Mouse (Mus musculus) thymus, postnatal 14 days (tissue): Measurements from ENCODE around the gene Stk17b.
A peak's percentile ranks its signal among the peaks of the same experiment; 100 is the strongest.
"Not testable (repeated sequence)": the region's sequence is repeated elsewhere in the genome, so short reads cannot be mapped to it uniquely, and the experiment has no call there.

ENCODE experiments used
- DNase-seq: peaks from one replicate; pipeline ENCODE4 v3.0.0; 2021

Gene Stk17b

DNA sequence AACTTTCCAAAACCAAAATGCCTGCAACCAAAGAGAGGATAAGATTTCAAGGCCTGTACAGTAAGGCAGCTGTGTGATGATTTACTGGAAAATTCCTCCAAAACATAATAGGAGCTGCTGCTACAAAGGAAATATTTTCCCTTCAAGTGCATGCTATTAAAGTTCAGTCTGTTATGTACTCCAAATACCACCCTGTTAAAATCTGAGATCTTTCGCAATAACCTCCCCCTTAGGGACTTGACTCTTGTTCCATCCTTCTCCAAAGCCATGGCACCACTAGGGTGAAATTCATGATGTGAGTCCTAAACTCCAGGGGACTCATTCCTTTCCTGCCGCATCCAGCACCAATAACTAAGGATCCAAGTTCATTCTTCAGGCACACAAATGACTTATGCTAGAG lies 58.1 kb downstream of the Stk17b start:
- no peak for DNase-seq

GRCm38 (mm10) chr1:53721353-53721752 lies 63.7 kb downstream of the Stk17b start:
- DNase-seq = no peak

DNA sequence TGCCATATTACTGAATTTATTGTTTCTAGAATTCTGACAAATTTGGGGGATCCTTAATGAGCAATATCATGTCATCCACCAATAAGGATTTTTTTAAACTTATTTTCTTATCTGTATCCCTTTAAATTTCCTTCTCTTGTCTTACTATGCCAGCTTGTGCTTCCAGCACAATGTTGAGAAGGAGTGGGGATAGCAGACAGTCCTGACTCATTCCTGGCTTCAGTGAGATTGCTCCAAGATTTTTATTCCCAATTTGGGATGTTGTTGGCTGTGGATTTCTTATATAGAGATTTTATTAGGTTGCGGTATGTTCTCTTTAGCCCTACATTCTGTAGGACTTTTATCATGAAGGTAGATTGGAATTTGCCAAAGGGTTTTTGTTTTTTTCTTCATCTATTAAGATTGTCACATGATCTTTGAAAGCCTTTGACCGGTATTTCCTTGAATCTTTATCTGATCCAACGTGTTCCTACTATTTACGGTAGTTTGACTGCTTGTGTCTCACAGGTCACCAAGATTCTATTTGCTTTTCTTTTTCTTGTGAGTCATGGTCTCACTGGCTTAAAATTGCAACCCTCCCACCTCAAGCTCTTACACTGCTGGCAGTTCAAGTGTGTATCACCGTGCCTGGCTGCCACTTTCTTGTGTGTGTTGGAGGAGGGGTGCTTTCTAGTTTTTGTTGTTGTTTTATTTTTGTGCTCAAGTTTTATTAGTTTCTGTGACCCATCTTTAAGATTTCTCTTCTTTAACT lies 64.2 kb downstream of the Stk17b start:
- no peak for DNase-seq

DNA sequence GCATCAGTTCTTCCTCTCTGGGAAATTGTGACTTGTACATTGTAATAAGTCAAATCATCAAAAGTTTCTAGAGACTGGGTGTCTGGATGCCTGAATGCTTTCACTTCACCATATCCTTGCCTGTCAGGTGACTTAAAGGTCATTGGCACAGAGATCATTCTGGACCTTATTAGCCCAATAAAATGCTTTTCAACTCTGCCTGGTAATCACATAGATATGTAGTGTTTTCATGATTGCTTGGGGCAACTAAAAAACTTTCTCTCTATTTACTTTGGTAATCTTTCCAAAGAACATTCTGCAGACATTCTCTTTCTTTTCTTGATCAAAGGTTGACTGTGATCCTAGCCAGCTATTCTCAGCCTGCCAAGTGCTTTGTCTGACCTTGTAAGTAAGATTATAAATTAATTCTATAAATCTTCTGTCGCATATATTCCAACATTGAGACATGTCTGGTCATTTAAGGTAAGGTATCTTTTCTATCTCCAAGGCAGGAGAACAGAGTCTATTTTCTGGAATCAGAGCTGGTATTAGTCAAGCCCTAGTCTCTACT lies 69.0 kb downstream of the Stk17b start:
- DNase-seq = no peak

- DNase-seq = peak; percentile 52
These were observed 69.6 kb downstream of the Stk17b start for GRCm38 (mm10) chr1:53715446-53715845.

DNA sequence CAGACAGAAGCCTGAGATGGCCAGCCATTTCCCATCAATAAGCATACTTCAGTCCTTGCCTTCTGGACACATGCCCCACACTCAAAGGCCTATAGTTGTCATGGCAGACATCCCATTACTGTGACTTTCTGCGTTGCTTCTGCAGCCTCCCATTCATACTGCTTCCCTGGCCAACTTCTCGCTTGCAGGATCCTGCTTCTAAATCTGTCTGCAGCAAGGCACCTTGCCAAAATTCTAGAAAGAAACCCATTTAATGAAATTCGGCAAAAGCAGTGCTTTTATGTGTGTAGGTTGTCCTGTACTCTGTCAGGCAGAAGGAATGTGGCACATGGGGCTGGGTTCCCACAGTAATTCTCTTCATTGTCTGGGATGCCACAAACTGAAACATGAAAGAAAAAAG lies 71.6 kb downstream of the Stk17b start:
- not testable (repeated sequence) for DNase-seq

DNA sequence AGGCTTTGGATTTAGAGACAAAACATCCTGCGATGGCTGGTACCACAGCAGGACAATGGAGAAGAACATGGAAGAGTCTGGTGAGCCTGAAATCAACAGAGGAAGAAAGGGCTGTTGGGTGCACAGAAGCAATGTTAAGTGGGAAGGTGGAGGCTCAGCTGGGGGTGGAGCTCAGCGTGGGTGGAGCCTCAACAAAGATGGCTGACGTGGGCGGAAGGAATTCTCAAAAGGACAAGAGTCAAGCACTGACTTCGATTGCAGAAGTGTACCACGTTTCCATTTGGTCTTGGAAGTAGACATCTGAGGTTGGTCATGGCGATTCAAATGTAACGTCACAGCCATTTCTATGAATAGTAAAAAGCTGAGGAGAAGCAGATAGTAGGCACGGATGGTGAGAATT lies 74.0 kb downstream of the Stk17b start:
- no peak for DNase-seq

GRCm38 (mm10) chr1:53709602-53710001 lies 75.4 kb downstream of the Stk17b start:
- not testable (repeated sequence) for DNase-seq

GRCm38 (mm10) chr1:53706431-53707361 lies 78.3 kb downstream of the Stk17b start, which contains the start of gene Dnah7a:
Gene Dnah7a, minus strand, starts transcription at chr1:53706784.
- peak; percentile 63 for DNase-seq
